Mouse (Mus musculus): ENCODE results near the gene Gpr18.

- TF ChIP-seq CTCF (IDR thresholded peaks at IDR 0.05) = no peak
- TF ChIP-seq EP300 (IDR thresholded peaks at IDR 0.05; ENCODE audit: insufficient read depth, low read depth, low read length) = no peak
Observed at GRCm38 (mm10) chr14:121906992-121907681, 8.4 kb downstream of the Gpr18 start.

Data from heart, adult 2 months (tissue).